Mouse (Mus musculus) lung, postnatal 25 days (tissue): ENCODE data around the gene Fndc3b.

Experiments used
- DNase-seq: peaks from one replicate; pipeline ENCODE4 v3.0.0; 2022; ENCODE audit warnings: low spot score

The Fndc3b gene

DNA sequence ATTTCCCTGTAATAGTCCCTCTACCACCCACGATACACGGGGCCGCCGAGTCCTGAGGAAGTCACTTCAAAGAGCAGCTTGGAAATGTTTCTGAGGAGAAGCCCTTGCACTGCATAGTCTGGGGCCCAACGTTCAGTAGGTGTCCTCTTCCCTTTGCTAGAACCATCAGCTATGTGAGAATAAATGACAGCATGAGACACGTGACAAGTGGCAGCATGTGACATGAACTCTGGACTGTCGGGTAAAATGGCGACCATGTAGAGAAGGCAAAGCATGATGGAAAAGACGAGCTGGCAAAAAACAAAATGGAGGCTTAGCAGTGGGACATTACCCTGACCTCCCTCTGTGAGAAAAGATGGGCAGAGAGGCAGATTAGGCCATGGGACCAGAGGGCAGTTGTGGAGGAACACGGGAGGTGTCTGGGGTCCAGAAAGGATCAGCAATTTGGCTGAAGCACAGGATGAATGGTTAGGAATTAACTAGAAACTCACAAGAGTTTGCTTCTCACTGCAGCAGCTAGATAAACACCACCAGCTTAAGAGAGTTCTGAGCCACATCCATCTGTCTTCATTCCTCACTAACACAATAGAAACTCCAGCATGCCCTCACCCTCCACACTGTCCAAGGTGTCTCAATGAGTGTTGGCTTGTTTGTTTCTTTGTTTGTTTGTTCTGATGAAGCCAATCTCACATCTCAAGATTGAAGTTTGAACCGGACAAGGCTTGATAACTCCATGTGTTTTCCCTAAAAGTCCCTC is 118.2 kb downstream of the Fndc3b start:
- DNase-seq: no peak

- no peak for DNase-seq
These were observed 120.3 kb downstream of the Fndc3b start for GRCm38 (mm10) chr3:27590823-27591222.

GRCm38 (mm10) chr3:27589305-27589704 is 121.8 kb downstream of the Fndc3b start:
- no peak for DNase-seq

- peak; percentile 54 for DNase-seq
These were observed 122.5 kb downstream of the Fndc3b start for GRCm38 (mm10) chr3:27588604-27589003.

- peak; percentile 51 for DNase-seq
These were observed 126.2 kb downstream of the Fndc3b start for GRCm38 (mm10) chr3:27584607-27585605.

DNA sequence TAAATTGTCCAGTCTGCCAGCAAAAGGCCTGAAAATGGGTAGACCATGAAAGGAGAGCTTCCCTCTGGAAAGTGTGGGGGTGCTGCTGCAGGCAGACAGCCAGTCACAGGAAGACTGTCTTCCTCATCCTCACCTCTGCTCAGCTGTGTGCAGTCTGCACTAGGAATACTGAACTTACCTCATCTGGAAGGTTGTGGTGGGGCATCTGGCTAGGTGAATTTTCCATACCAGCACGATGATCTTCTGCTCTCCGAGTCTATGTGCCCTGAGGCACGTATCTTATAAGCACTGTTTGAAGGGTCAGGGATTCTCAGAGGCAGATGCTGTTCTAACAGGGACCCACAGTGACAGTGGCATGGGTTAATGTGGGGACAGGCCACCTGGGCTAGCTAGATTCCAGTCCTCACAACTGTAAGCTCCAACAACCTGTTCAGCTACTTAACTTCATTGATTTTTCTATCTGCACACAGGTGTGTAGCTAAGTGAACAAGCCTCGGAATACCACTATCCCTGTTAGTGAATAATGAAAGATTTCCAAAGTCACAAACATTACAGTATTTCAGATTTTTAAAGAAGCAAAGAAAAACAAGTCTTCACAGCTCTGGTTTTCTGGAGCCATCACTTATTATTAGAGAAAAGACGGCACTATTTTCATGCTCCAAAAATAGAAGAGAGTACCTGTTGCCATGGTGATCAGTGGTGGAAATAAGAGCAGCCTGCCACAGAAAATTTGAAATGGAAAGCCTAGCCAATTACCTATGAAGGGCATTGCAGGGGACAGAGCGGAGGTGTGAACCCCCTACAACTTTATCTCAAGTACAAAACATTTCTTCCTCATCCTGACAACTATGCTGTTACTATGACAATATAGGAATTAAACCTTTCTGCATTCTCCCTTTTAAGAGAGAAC is 128.9 kb downstream of the Fndc3b start:
- no peak for DNase-seq

DNA sequence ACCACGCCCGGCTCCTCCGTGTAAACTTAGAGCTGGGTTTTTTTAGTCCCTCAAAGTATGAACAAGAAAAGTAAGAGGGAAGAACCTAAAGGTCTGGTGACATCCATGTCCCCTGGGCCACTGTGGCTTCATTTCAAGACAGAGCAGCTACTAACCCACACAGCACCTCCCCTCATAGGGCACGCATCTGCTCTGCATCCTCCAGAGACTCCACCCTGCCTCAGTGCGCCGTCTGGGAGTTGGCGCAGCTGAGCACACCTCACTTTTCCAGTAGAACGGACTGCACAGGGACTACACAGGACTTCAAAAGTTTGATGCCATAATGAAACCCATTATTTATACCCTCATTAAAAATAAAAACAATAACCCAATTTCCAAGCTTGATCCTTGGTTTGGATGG is 130.2 kb downstream of the Fndc3b start:
- no peak for DNase-seq

DNA sequence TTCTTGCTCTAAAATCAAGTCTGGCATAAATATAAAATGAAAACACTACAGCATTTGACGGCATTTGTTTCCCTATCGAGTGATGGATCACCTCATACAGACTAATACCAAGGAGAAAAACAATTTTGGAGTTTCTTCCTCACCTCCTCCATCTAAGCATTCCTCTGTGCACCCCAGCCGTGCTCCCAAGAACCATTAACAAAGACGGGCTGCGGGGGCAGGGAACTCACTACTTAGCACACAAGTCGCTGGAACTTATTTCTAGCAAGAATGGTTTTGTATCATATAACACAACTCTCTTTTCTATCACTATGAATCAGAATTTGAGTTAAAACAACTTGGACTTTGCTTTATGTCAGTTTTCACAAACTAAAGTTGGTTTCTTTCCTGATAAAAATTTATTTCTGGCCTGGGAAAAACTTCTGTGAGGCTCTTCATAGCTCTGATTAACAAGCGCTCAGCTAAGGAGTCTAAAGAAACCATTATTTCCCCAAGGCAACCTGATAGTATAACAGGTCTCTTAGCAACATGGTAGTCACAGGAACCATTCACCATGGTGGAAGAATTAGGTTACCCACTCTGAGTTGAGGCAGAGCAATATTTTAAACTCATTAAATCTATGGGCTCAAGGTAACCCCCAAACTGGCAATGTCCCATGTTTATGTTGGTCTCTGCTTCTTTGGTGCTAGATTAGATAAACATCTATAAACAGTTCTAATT is 131.1 kb downstream of the Fndc3b start:
- DNase-seq: no peak

DNA sequence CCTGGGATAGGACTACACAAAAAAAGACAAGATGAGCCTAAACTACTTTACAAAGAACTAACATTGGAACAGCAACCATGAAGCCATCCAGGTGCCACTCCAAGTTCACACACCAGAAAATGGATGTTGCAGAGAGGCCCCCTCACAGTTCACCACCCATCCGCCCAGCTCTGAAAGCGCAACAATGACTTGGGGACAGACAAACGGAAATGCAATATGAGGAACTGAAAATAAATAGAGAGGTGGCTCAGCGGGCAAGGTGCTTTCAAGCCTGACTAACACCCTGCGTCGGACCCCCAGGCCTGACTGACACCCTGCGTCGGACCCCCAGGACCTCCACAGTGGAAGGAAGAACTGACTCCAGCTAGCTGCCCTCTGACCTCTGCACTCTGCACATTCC is 131.9 kb downstream of the Fndc3b start:
- DNase-seq: no peak

DNA sequence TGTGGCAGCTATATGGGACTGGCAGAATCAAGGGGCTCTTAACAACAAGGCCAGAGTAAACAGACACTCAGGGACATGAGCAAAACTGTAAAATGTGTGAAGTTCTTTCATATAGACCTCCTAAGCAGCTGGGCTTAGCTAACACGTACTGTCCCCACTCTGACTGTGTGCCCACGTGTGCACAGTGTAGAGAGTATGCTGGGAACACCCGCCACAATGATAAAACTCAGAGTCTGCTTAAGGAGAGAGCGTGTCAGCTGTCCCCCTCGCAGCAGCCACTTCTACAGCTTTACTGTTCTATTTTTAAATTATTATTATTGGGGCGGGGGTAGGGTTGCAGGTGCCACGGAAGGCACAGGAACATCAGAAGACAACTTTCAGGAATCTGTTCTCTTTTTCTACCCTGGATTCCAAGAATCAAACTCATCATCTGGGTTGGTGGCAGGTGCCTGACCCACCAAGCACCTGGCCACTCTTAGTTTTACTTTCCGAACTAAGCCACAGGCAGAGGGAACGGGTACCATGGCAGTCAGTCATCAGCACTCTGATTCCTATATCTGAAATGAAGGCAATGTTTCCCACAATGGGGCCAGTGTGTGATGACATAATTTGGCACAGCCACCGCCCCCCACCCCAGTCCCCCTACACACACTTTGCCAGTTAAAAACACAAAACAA is 133.6 kb downstream of the Fndc3b start:
- DNase-seq: no peak

DNA sequence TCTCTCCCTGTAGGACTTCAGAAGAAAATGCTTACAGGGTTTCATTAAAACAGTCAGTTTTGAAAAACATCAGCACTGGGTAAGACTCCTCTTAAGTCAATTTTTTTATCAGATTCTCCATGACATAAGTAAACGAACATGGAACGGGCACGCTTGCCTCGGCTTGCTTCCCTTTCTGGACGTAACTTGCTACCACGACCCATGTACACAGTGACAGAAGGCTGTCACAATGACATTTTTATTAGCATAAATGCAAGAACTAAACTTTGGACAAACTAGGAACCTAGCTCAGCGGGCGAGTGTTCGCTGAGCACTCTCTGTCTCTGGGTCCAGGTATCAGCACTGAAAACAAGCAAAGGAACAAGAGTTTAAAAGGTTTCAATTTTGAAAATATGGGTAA is 136.9 kb downstream of the Fndc3b start:
- DNase-seq: no peak

DNA sequence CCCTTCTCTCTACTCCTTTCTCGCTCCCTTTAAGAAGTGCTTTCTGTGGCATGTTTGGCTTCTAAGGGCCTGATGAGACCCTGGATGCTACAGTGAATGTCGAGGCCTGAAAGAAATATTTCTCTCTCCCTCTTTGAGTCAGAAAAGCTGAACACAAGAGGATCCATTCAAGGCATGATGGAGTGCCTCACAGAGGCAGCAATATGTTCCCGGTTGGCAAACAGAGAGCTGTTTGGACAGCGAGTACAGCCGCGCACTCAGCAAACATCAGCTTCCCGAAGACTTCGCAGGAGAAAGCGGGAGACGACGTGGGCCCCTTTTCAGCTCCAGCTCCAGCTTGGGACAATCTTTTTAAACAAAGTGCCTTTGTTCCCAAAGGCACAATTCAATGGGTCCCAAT is 137.6 kb downstream of the Fndc3b start:
- no peak for DNase-seq

GRCm38 (mm10) chr3:27572305-27572704 is 138.8 kb downstream of the Fndc3b start:
- DNase-seq: no peak

- DNase-seq: no peak
These were observed 145.8 kb downstream of the Fndc3b start for GRCm38 (mm10) chr3:27565314-27565713.

- DNase-seq: no peak
These were observed 148.0 kb downstream of the Fndc3b start for GRCm38 (mm10) chr3:27563047-27563624.

DNA sequence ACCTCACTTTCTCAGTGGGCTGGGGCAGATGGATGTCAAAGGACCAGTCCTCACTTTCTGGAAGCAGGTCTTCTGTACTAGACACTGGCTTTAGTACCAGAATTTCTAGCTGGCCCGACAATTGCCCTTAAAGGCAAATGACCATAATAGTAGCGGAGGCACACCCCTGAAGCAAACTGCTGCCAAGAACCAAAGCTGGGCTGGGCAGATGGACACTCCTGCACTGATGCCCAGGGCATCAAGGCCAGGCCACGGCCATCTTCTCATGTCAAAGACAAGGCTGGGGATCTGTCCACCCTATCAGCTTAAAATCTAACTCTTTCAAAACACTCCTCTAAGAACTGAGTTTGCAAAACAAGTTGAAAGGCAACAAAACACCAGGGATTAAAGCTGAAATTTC is 148.6 kb downstream of the Fndc3b start:
- DNase-seq: no peak

DNA sequence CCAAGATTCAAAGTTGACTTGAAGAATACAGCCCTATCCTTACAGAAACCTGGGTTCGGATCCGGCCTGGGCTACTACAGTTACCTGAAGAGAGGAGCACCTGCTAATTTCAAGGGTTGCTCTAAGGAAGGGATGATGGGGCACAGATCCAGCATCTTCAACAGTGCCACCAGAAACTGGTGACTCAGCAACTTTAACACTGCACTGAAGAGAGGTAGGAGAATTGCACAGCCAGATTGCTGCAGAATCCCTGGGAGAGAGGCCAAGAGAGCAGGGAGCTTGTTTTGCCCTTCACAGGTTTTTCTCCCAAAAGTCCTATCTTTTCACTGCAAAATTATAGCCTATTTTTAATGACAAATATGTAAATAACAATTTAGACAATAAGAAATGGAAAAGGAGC is 149.2 kb downstream of the Fndc3b start:
- no peak for DNase-seq

DNA sequence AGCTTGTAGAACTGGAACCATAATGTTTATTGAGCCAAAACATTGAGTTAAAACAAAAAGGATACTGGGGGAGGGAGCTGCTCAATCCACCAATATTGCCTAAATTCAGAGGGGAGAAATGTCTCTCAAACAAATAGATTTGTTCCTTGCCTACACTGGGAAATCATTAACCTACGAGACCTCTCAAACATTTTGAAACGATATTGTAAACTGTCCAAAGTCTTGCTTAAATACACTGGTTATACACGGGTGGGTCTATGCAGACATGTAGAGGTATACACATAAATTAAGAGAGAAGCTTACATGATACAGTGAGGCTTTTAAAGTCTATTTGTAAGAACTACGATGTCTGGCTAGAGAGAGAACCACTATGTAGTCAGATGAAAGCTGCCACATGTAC is 151.8 kb downstream of the Fndc3b start:
- DNase-seq: no peak

- DNase-seq: no peak
These were observed 153.8 kb downstream of the Fndc3b start for GRCm38 (mm10) chr3:27557100-27558004.
